Mouse (Mus musculus) ES-Bruce4 (cell line): ENCODE data around the gene Cpa1.

Source experiments
- CTCF ChIP-seq: IDR thresholded peaks from one replicate; pipeline ENCODE4 v1.8.1; 2011; ENCODE audit warnings: low read depth, low read length
- EP300 ChIP-seq: IDR thresholded peaks from 2 replicates; pipeline ENCODE4 v1.6.1; 2011; ENCODE audit warnings: low read depth, low read length; ENCODE audit not compliant: insufficient read depth
- POLR2A ChIP-seq: IDR thresholded peaks from one replicate; pipeline ENCODE4 v1.8.1; 2011; ENCODE audit warnings: low read length; ENCODE audit not compliant: insufficient read depth

DNA sequence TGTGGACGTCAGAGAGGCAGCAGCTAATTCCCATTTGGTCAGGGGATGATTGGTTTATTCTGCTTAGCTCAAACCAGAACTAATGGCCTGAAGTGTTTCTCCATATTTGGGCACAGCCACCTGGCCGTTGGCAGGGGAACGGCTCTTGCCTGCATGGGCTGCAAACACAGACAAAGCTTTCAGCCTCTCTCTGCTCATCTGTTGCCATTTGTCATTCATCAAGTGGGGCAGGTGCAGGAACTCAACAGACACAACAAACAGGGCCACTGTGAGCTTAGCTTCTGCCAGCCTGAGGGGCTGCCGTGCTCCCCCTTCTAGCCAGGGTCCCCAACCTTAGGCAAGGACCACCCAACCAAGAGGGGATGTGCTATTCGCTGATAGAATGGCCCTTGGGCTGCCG, 10.9 kb upstream of the Cpa1 start:
- TF ChIP-seq CTCF (no peak), POLR2A (no peak), EP300 (no peak)
